Mouse (Mus musculus): ENCODE data around the gene Rpn1.
"Not testable (repeated sequence)": the region's sequence is repeated elsewhere in the genome, so short reads cannot be mapped to it uniquely, and the experiment has no call there.

Gene Rpn1

DNA sequence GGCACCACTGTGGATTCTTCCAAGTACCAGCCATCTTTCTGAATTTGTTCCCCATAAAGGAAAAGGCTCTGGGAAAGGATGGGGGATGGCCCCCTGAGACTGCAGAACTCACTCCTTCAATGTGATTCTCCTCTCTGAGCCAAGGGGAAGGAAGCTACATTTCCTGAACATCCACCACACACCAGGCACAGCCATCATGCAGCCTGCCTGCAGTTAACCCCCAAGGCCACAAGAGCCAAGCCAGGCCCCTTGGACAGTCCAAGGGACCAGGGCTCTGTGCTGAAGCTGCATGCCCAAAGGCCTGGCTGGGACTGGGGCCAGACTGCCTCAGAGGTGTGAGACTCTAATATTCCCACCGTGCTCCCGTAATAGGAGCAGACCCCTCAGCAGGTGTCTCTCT, 37.5 kb downstream of the Rpn1 start:
- no peak for DNase-seq (ENCODE audit: low spot score)

DNA sequence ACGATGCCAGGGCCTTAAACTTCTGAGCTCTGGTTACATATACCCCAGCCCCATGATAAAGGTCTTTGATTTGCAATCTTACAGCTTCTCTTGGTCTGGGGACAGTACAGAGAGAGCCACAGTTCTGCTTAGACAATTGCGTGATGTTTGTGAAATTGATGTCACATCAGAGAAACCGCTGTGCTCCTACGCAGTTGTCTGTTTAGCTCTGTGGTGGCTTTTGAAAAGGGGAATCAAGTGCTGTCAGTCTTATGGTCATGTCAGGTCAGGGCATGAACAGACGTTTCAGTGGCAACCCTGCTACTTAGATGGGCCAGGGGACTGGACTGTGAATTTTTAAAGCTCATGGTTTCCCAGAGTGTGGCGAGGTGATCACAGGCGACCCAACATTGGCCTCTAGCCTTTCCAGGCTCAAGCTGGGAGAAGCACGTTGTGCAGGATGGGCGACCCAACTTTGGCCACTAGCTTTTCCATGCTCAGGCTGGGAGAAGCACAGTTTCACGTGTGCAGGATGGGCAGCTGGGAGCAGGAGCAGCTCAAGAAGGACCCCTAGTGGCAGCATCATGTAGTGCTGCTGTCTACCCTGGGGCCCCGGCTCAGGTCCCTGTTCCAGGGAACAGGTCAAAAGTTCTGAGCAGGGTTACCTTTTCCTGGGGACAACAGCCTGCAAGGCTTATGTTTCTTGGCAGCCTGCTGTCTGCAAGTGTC, 39.0 kb downstream of the Rpn1 start:
- DNase-seq (ENCODE audit: low spot score) = no peak

DNA sequence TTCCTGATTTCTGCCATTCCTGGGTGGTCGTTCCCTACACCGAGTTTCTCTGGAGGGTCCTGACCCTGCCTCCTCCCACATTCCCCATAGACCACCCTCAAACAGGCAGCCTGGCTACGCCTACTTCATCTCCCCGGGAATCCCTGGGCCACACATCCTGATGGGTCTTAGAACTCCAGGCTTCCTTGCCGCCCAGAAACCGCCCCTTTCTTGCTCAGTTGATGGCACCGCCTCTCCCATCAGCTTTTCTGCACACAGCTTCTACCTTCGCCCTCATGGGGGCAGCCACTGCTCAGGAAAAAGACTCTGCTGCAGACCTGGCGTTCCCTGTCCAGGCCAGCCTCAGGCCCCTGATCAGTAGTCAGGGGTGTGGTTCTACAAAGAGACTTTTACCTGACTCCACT, 39.6 kb downstream of the Rpn1 start:
- DNase-seq (ENCODE audit: low spot score) = peak; percentile 58

DNA sequence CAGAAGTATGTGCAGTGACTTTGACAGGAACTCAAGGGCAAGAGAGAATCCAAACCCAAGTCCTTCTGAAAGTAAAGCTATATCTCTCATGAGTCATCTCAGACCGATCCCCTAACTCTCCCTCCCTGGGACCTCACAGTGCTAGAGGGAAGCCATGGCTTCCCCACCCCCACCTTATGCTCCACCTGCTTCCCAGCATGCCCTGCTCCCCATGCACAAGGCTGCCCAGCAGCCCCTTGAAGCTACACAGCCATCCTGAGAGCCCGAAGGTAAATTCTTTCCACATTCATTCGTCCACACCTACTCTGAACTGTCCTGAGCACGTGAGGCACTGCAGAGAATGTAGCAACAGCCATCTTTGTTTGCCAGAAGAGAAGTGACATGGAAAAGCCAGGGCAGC, 40.3 kb downstream of the Rpn1 start:
- DNase-seq (ENCODE audit: low spot score) = no peak

DNA sequence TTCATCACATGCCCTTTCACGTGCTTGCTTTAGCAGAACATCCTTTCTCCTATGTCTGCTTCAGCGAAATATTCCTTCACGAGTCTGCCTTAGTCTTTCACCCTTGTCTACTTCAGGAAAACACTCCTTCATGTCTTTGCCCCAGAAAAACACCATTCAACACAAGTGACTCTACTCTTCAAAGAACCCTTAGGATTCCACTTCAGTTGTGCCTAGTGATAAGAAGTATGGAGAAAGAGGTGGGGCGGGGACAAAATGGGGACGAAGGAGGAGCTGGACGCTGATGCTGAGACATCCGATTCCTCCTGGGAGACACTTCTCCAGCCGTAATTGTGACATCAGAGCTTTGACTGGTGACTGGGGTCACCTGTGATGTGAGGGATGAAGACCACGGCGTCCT, 41.5 kb downstream of the Rpn1 start:
- not testable (repeated sequence) for DNase-seq (ENCODE audit: low spot score)

DNA sequence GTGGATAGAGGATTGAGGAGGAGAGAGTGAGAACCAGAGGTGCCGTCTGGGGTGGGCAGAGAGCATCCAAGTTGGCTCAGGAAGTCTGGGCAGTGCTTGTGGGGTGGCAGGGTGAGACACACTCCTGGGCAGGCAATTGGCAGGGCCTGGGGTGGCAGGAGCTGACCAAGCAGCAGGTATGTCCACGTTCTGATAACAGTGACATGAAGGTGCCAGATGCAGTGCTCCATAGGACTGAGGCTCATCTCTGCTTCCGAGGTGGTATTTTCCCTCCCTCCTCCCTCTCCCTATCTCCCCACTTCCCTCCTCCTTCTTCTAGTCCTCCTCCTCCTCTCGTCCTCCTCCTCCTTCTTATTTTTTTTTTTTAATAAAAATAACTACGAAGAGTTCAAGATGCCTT, 47.2 kb downstream of the Rpn1 start:
- DNase-seq (ENCODE audit: low spot score) = no peak

DNA sequence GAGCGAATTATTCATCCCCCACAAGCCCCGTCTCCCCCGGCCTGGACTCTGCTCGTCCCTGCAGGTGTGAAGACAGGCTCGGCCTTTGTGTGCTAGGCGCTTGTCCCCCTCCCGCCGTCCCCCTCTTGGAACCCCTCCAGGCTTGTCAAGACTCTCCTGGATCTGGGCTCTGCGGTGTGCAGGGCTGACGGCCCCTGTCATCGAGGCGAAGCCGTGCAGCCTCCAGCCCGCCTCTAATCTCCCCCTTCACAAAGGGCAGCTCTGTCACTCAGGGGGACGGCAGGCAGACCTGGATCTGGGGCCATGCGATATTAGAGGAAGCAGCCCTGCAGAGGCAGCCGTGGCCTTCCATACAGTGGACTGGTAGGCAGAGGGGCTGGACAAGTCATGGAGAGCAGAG, 47.8 kb downstream of the Rpn1 start:
- DNase-seq (ENCODE audit: low spot score) = no peak

DNA sequence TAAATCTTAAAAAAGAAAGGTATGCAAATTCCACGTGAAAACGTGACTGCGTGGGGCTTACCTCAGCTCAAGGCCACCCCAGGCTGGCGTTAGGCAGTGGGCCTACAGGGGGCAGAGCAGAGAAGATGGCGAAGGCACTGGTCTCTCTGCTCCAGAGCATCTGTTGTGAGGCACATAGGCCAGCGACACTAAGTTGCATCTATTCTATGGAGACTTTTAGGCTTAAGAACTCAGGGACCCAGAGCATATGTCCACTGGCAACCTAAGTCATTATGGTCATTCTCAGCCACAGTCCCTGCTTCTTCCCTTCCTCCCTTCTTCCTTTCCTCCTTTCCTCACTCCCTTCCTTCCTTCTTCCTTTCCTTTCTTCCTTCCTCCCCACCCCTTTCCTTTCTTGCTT, 48.8 kb downstream of the Rpn1 start:
- no peak for DNase-seq (ENCODE audit: low spot score)

DNA sequence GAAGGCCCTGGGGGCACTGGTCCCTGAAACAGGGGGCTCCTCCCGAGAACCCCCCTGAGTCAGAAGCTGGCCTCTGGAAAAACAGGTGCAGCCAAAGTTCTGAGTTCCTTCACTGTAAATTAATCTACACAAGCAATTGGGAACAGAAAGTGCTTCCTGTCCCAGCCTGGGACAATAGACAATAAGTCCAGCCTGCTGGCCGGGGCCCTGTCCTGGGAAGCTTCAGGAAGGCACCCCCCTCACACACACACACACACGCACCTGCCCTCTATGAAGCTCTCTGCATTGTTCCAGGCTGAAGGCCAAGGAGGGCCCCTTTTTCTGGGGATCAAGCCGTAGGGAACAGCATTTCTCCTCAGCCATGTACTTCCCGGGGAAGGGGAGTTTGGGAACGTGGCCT, 49.6 kb downstream of the Rpn1 start:
- no peak for DNase-seq (ENCODE audit: low spot score)

DNA sequence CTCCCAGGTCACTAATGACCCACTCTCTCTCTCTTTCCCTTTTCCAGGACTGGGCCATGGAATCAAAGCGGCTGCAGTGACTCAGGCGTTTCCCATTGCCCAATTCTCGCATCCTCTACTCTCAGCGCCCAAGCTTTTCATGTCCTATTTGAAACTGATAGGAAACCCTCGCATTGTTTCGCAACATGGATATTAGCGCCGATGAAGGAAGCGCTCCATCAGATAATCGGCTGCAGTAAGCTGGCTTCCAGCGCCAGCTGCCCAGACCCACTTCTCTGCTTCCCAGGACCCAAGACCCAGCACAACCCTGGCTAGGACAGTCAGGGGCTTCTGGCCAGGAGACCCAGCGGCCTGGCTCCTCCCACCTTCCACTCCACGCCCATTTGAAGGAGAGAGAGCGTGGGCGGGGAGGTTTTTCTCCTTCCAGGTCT, 51.9 kb downstream of the Rpn1 start:
- no peak for DNase-seq (ENCODE audit: low spot score)

DNA sequence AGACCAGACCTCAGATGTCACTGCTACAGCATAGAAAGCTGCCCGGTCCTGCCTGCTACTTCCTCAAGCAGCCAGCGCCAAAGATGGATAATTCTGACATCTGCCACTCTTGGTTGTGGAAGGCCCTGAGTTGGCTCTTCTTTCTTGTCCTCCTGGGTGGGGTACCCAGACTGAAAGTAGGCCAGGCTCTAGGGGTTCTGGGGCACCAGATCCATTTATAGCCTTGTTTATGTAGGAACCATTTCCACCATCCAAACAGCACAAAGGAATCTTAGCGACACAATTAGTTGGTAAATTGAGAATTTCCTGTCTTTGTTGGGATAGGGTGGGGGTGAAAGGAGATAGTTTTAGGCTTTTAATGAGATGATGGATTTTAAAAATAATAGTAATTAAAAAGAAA, 54.2 kb downstream of the Rpn1 start:
- DNase-seq (ENCODE audit: low spot score) = no peak

DNA sequence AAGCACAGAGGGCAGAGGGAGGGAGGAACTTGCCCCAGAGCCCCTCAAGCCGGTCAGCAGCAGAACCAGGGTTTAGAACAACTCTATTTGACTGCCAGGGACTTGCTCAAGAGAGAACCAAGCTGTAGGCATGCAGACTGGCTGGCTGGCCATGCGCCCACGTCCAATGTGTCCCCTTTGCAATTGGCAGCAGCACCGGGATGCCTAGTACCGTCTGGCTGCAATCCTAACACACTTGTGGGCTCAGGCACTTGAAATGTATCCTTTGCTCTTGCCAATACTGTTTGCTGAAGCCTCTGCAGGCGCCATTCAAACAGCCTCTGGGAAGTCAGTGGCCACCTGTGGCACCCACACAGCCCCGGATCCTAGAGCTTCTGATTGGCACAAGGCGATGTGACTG, 56.0 kb downstream of the Rpn1 start:
- DNase-seq (ENCODE audit: low spot score) = no peak

DNA sequence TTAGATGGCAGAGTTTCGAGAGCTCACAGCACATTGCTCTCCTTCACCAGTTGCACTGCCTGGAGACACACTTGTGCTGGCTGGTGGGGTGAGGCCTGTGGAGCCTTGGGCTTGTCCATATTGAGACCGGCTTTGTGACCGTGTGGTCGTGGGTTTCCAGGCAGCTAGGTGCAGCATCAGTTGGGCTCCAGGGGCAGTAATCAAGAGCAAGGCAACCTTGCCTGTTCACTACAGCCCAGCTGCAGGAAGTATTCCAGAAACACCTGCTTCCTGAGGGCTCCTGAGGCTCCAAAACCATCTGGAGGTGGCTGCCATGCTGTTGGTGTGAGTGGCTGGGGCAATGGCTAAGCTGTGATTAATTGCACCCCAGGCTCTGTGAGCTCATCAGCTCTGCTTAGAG, 61.5 kb downstream of the Rpn1 start:
- DNase-seq (ENCODE audit: low spot score) = no peak

DNA sequence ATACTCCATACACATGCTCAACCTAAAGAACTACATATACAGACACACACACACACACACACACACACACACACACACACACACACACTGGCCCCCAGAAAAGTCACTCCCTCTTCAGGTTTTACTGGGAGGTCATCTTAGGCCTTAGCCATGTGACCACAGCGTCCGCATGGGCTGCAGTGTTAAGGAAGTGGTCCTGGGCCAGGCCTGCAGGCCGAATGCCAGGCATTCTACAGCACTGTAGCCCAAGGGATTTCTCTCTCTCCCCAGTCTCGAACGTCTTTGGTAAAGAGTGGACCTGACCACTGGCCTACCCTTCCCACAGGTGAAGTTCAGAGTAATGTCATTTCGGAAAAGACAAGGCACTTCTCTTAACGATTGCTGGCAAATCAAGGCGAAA, 62.3 kb downstream of the Rpn1 start:
- no peak for DNase-seq (ENCODE audit: low spot score)

DNA sequence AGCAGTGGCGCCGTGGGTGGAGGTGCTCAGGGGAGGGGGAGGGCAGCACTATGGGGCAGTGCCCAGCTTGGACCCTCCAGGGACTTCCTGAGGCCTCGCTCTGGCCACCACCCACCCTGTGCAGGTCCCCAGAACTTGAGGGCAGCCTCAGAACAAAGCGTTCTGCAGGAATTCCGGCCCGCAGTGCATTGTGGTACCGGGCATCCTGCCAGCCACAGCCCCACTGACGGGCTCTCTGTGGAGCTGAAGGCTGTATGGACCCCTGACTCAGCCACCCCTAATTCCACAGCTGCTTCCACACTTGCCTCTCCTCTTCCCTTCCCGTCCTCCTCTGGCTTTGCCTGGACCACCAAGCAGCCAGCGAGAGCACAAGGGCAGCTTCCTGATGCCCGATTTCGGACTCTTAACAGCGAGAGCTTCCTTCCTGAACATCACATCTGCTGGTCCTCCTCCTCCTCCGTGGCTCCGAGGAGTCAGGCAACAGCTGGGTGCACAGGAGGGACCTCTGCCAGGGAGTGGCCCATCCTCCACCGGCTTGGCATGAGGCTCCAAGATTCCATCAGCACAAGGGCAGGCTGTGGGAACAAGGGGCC, 63.2 kb downstream of the Rpn1 start:
- DNase-seq (ENCODE audit: low spot score) = no peak

DNA sequence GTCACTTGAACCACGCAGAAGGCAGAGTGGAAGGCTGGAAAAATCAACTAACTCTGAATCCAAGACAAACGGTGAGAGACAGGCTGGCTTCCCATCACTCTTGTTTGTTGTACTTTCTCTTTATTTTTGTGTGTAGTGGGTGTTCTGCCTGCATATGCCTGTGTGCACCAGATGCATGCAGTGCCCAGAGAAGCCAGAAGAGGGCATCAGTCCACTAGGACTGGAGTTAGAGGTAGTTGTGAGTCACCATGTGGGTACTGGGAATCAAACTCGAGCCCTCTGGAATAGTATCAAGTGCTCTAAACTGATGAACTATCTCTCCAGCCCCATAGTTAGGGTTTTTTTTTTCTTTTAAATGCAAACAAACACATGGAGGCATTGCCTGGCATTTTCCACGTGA, 67.1 kb downstream of the Rpn1 start:
- no peak for DNase-seq (ENCODE audit: low spot score)

DNA sequence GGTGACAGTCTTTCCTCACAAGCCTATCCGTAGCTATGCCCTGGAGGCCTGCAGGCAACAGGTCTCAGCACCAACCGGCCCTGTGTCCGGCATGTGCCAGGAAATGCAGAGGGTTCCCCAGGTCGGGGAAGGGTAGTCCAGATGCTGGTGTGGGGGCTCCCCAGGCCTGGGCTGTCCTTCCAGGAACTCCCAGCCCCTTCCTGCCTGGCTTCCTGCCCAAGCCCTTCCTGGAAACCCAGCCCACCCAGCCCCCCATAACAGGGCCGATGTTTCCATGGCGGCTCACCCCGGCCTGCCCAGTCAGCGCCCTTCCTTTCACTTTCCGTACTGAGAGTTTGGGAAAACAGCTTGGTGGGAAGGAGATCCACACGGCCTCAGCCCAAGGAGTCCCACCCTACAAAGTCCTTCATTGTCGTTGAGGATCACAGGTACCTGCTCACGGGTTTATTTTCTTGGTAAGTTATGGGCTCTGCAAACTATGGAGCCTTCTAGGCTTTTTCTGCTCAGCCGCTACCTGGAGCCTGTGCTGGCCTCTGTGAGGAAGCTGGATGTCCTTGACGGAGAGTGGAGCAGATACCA, 67.9 kb downstream of the Rpn1 start:
- peak; percentile 4 for DNase-seq (ENCODE audit: low spot score)

DNA sequence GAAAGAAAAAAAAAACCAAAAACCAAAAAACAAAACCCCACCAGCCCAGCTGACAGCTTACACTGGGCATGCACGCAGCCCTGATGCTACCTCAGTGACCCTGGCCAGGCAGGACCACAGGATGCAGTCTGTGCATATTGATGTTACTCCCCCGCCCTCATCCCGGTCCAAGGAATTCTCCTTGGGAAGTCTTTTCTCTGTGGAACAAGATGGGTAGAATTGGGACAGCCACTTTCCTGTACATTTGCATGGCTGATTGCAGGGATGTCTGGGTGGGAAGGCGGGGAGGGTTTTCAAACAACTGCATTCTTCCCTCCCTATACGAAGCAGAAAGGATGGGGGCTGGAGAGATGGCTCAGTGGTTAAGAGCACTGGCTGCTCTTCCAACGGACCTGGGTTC, 68.7 kb downstream of the Rpn1 start:
- no peak for DNase-seq (ENCODE audit: low spot score)

All from yolk sac, embryonic 10.5 days (tissue).